Mouse (Mus musculus): ENCODE measurements around the gene Traf1. TPM values are rescaled to one million over a fixed set of nuclear protein-coding genes. Genes with fewer than 3 reads are reported as not detected.

The Traf1 gene
- polyA plus RNA-seq, 1 experiment from 2014 or later: not detected

DNA sequence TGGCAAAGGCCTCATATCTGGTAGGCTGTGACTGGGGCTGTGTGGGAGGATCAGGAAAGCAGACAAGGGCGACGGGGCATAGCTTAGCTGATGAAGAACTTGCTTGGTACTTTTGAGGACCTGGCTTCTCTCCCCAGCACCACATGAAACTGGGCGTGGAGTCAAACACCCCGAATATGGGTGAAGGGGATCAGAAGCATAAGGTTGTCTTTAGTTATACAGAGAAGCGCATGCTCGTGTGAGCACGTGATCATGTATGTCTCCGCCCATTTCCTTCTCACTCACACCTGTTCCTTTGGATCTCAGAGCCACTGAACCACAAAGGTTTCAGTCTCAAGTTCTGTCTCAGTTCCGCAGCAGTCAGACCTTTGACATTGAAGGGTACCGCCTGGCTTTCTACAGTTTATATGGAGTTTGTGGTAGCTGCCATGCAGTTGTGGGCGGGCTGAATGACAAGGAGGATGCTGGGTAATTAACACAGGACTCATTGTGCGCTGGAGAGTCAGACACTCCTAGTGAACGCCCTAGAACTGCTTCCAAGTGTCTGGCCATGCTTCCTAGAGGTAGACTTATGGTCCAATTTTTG is 1.9 kb upstream of the Traf1 start:
- no peaks in the 10 kb centered on the region for H3K36me3 ChIP-seq (ENCODE audit: control insufficient read depth, insufficient read depth, low read length)
- H3K27ac ChIP-seq (ENCODE audit: low read depth, low read length): no peak overlapping the region
- no peak for DNase-seq (ENCODE audit: low spot score)
- no peaks in the 10 kb centered on the region for H3K9me3 ChIP-seq (ENCODE audit: control insufficient read depth, low read length)
- H3K27me3 ChIP-seq (ENCODE audit: control insufficient read depth, insufficient read depth, low read length): no peaks in the 10 kb centered on the region
- no peak overlapping the region for H3K4me3 ChIP-seq (ENCODE audit: low read depth, low read length)
- H3K9ac ChIP-seq (ENCODE audit: low read length): no peak overlapping the region
- no peak overlapping the region for H3K4me2 ChIP-seq (ENCODE audit: low read depth)
- ATAC-seq (ENCODE audit: insufficient read depth, low FRiP score, low TSS enrichment): no peak
- H3K4me1 ChIP-seq (ENCODE audit: control insufficient read depth, insufficient read depth, low read length): peaks cover 4% of the 10 kb centered on the region; the same call in 1 of the 2 replicates
- 86% methylated on average over 13 of the region's 13 CpGs for WGBS

DNA sequence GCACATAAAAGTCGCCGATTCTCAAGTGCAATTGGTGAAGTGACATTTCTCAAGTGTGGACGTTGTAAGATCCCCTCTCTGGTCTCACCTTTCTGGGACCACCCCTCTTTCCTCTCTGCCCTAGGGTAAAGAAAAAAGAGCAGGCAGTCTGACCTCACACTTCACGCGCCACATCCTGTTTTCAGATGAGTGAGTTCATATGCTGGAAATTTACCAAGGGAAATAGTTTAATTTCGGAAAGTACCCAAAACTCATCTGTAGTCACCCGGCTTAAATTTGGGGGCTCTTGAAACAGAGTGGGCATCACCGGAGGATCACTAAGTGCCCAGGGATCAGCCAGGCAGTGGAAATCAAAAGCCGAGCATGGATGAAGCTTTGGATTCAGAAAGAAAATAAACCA is 1.3 kb upstream of the Traf1 start:
- Histone ChIP-seq H3K9ac (ENCODE audit: low read length) (no peak overlapping the region), H3K36me3 (ENCODE audit: control insufficient read depth, insufficient read depth, low read length) (no peaks in the 10 kb centered on the region), H3K4me2 (ENCODE audit: low read depth) (no peak overlapping the region), H3K27me3 (ENCODE audit: control insufficient read depth, insufficient read depth, low read length) (no peaks in the 10 kb centered on the region), H3K9me3 (ENCODE audit: control insufficient read depth, low read length) (no peaks in the 10 kb centered on the region), H3K4me1 (ENCODE audit: control insufficient read depth, insufficient read depth, low read length) (peaks cover 4% of the 10 kb centered on the region; the same call in 1 of the 2 replicates), H3K4me3 (ENCODE audit: low read depth, low read length) (no peak overlapping the region), H3K27ac (ENCODE audit: low read depth, low read length) (no peak overlapping the region)
- ATAC-seq (ENCODE audit: insufficient read depth, low FRiP score, low TSS enrichment) (no peak), DNase-seq (ENCODE audit: low spot score) (no peak)
- 88% methylated on average over 9 of the region's 9 CpGs for WGBS

- Histone ChIP-seq H3K9ac (ENCODE audit: low read length) (no peak overlapping the region), H3K27me3 (ENCODE audit: control insufficient read depth, insufficient read depth, low read length) (no peaks in the 10 kb centered on the region), H3K36me3 (ENCODE audit: control insufficient read depth, insufficient read depth, low read length) (no peaks in the 10 kb centered on the region), H3K9me3 (ENCODE audit: control insufficient read depth, low read length) (no peaks in the 10 kb centered on the region), H3K4me3 (ENCODE audit: low read depth, low read length) (no peak overlapping the region), H3K4me1 (ENCODE audit: control insufficient read depth, insufficient read depth, low read length) (peaks cover 4% of the 10 kb centered on the region; the same call in 1 of the 2 replicates), H3K4me2 (ENCODE audit: low read depth) (no peak overlapping the region), H3K27ac (ENCODE audit: low read depth, low read length) (no peak overlapping the region)
- 75% methylated on average over 2 of the region's 2 CpGs for WGBS
- DNase-seq (ENCODE audit: low spot score) (no peak), ATAC-seq (ENCODE audit: insufficient read depth, low FRiP score, low TSS enrichment) (no peak)
Observed at GRCm38 (mm10) chr2:34962211-34962610, 639 bp upstream of the Traf1 start.

- no peak overlapping the region for H3K4me3 ChIP-seq (ENCODE audit: low read depth, low read length)
- H3K9me3 ChIP-seq (ENCODE audit: control insufficient read depth, low read length): no peaks in the 10 kb centered on the region
- H3K27me3 ChIP-seq (ENCODE audit: control insufficient read depth, insufficient read depth, low read length): no peaks in the 10 kb centered on the region
- DNase-seq (ENCODE audit: low spot score) (no peak), ATAC-seq (ENCODE audit: insufficient read depth, low FRiP score, low TSS enrichment) (no peak)
- WGBS: 70% methylated on average over 6 of the region's 6 CpGs
- peak overlapping the region; percentile 26; the same call in 1 of the 2 replicates for H3K4me2 ChIP-seq (ENCODE audit: low read depth)
- H3K9ac ChIP-seq (ENCODE audit: low read length): no peak overlapping the region
- H3K36me3 ChIP-seq (ENCODE audit: control insufficient read depth, insufficient read depth, low read length): no peaks in the 10 kb centered on the region
- peaks cover 4% of the 10 kb centered on the region; the same call in 1 of the 2 replicates for H3K4me1 ChIP-seq (ENCODE audit: control insufficient read depth, insufficient read depth, low read length)
- no peak overlapping the region for H3K27ac ChIP-seq (ENCODE audit: low read depth, low read length)
Observed at GRCm38 (mm10) chr2:34960966-34961365, 606 bp downstream of the Traf1 start.

DNA sequence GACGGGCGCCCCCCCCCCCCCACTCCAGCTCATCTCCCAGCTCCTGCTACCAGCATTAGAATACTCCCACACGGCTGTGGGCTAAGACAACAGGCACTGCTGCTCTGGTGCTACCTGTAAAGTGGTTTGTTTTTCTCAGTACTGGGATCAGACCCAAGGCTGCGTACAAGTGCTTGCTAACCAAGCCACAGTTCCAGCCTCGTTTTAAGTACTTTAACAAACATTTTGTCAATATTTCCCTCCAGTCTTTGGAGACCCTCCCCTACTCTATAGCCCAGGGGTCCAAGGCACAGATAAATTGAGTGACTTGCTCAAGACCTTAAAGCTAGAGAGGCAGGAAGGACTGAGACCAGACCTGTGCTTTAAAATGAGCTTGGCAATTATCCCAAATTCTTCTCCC is 1.1 kb downstream of the Traf1 start:
- ATAC-seq (ENCODE audit: insufficient read depth, low FRiP score, low TSS enrichment) (no peak), DNase-seq (ENCODE audit: low spot score) (no peak)
- 85% methylated on average over 4 of the region's 5 CpGs for WGBS
- Histone ChIP-seq H3K4me3 (ENCODE audit: low read depth, low read length) (no peak overlapping the region), H3K27ac (ENCODE audit: low read depth, low read length) (no peak overlapping the region), H3K36me3 (ENCODE audit: control insufficient read depth, insufficient read depth, low read length) (no peaks in the 10 kb centered on the region), H3K4me1 (ENCODE audit: control insufficient read depth, insufficient read depth, low read length) (peaks cover 4% of the 10 kb centered on the region; the same call in 1 of the 2 replicates), H3K9me3 (ENCODE audit: control insufficient read depth, low read length) (no peaks in the 10 kb centered on the region), H3K27me3 (ENCODE audit: control insufficient read depth, insufficient read depth, low read length) (no peaks in the 10 kb centered on the region), H3K9ac (ENCODE audit: low read length) (no peak overlapping the region), H3K4me2 (ENCODE audit: low read depth) (no peak overlapping the region)

GRCm38 (mm10) chr2:34958582-34958981 is 3.0 kb downstream of the Traf1 start:
- 84% methylated on average over 7 of the region's 7 CpGs for WGBS
- Histone ChIP-seq H3K4me1 (ENCODE audit: control insufficient read depth, insufficient read depth, low read length) (peaks cover 4% of the 10 kb centered on the region; the same call in 1 of the 2 replicates), H3K27ac (ENCODE audit: low read depth, low read length) (no peak overlapping the region), H3K9ac (ENCODE audit: low read length) (no peak overlapping the region), H3K36me3 (ENCODE audit: control insufficient read depth, insufficient read depth, low read length) (no peaks in the 10 kb centered on the region), H3K27me3 (ENCODE audit: control insufficient read depth, insufficient read depth, low read length) (no peaks in the 10 kb centered on the region), H3K4me2 (ENCODE audit: low read depth) (no peak overlapping the region), H3K4me3 (ENCODE audit: low read depth, low read length) (no peak overlapping the region), H3K9me3 (ENCODE audit: control insufficient read depth, low read length) (no peaks in the 10 kb centered on the region)
- no peak for ATAC-seq (ENCODE audit: insufficient read depth, low FRiP score, low TSS enrichment)
- DNase-seq (ENCODE audit: low spot score): no peak

GRCm38 (mm10) chr2:34958036-34958435 is 3.5 kb downstream of the Traf1 start:
- no peaks in the 10 kb centered on the region for H3K9me3 ChIP-seq (ENCODE audit: control insufficient read depth, low read length)
- no peak overlapping the region for H3K4me2 ChIP-seq (ENCODE audit: low read depth)
- H3K27ac ChIP-seq (ENCODE audit: low read depth, low read length): no peak overlapping the region
- H3K9ac ChIP-seq (ENCODE audit: low read length): no peak overlapping the region
- H3K36me3 ChIP-seq (ENCODE audit: control insufficient read depth, insufficient read depth, low read length): no peaks in the 10 kb centered on the region
- DNase-seq (ENCODE audit: low spot score): no peak
- peaks cover 4% of the 10 kb centered on the region; the same call in 1 of the 2 replicates for H3K4me1 ChIP-seq (ENCODE audit: control insufficient read depth, insufficient read depth, low read length)
- no peak overlapping the region for H3K4me3 ChIP-seq (ENCODE audit: low read depth, low read length)
- H3K27me3 ChIP-seq (ENCODE audit: control insufficient read depth, insufficient read depth, low read length): no peaks in the 10 kb centered on the region
- no peak for ATAC-seq (ENCODE audit: insufficient read depth, low FRiP score, low TSS enrichment)
- 81% methylated on average over 7 of the region's 7 CpGs for WGBS

DNA sequence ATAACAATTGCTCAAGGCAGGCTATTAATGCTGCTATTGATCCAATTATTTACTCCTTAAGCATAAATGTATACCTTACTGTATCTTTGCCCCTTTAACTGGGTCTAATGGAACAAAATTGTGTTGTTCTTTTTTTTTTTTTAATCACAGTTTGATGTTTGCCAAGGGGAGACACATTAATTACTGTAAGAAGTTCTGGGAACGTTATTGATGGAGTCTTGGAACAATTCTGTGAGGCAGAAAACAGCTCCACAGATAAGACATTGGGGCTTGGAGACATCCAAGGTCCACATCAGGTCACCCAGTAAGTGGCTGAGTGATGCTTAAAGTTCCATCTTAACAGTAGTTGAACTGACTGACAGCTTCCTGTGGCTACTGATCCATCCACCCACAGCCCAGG is 4.2 kb downstream of the Traf1 start:
- Histone ChIP-seq H3K27ac (ENCODE audit: low read depth, low read length) (no peak overlapping the region), H3K4me3 (ENCODE audit: low read depth, low read length) (no peak overlapping the region), H3K4me1 (ENCODE audit: control insufficient read depth, insufficient read depth, low read length) (peaks cover 4% of the 10 kb centered on the region; the same call in 1 of the 2 replicates), H3K9me3 (ENCODE audit: control insufficient read depth, low read length) (no peaks in the 10 kb centered on the region), H3K36me3 (ENCODE audit: control insufficient read depth, insufficient read depth, low read length) (no peaks in the 10 kb centered on the region), H3K4me2 (ENCODE audit: low read depth) (no peak overlapping the region), H3K9ac (ENCODE audit: low read length) (no peak overlapping the region), H3K27me3 (ENCODE audit: control insufficient read depth, insufficient read depth, low read length) (no peaks in the 10 kb centered on the region)
- ATAC-seq (ENCODE audit: insufficient read depth, low FRiP score, low TSS enrichment) (no peak), DNase-seq (ENCODE audit: low spot score) (no peak)
- WGBS: 77% methylated on average over 1 of the region's 1 CpGs

- Histone ChIP-seq H3K36me3 (ENCODE audit: control insufficient read depth, insufficient read depth, low read length) (no peaks in the 10 kb centered on the region), H3K4me3 (ENCODE audit: low read depth, low read length) (no peak overlapping the region), H3K9ac (ENCODE audit: low read length) (no peak overlapping the region), H3K27me3 (ENCODE audit: control insufficient read depth, insufficient read depth, low read length) (no peaks in the 10 kb centered on the region), H3K9me3 (ENCODE audit: control insufficient read depth, low read length) (no peaks in the 10 kb centered on the region), H3K4me1 (ENCODE audit: control insufficient read depth, insufficient read depth, low read length) (peaks cover 4% of the 10 kb centered on the region; the same call in 1 of the 2 replicates), H3K4me2 (ENCODE audit: low read depth) (no peak overlapping the region), H3K27ac (ENCODE audit: low read depth, low read length) (no peak overlapping the region)
- 65% methylated on average over 5 of the region's 5 CpGs for WGBS
- DNase-seq (ENCODE audit: low spot score) (no peak), ATAC-seq (ENCODE audit: insufficient read depth, low FRiP score, low TSS enrichment) (no peak)
Observed at GRCm38 (mm10) chr2:34956941-34957340, 4.6 kb downstream of the Traf1 start.
